Mouse (Mus musculus) testis, adult 2 months (tissue): ENCODE measurements around the gene Ctnna2. TPM values are rescaled to one million over a fixed set of nuclear protein-coding genes. Genes with fewer than 3 reads are reported as not detected.

Experiments used
- H3K27ac ChIP-seq: fragments of 200-500 bp; 2 replicates; pipeline ENCODE4 v1.5.1; 2012; ENCODE audit warnings: low read depth, low read length; ENCODE audit not compliant: control insufficient read depth, insufficient read depth
- H3K27me3 ChIP-seq: fragments of 200-500 bp; 2 replicates; pipeline ENCODE4 v1.6.1; 2012; ENCODE audit warnings: mild to moderate bottlenecking, low read length, moderate library complexity; ENCODE audit not compliant: control insufficient read depth, insufficient read depth
- H3K36me3 ChIP-seq: fragments of 200-500 bp; 2 replicates; pipeline ENCODE4 v1.6.1; 2012; ENCODE audit warnings: mild to moderate bottlenecking, low read length; ENCODE audit not compliant: control insufficient read depth, insufficient read depth
- H3K4me1 ChIP-seq: fragments of 200-500 bp; 2 replicates; pipeline ENCODE4 v1.6.1; 2012; ENCODE audit warnings: low read length; ENCODE audit not compliant: control insufficient read depth, insufficient read depth
- H3K4me3 ChIP-seq: fragments of 200-500 bp; 2 replicates; pipeline ENCODE4 v1.5.1; 2012; ENCODE audit warnings: low read depth, mild to moderate bottlenecking, low read length, moderate library complexity, mixed read lengths; ENCODE audit not compliant: control insufficient read depth
- CTCF ChIP-seq: fragments of 200-500 bp; IDR thresholded peaks from 2 replicates; pipeline ENCODE4 v1.5.1; 2012; ENCODE audit warnings: low read depth, mild to moderate bottlenecking, inconsistent platforms, low read length, moderate library complexity; ENCODE audit not compliant: control insufficient read depth, insufficient read depth, insufficient replicate concordance
- POLR2A ChIP-seq: fragments of 200-500 bp; IDR thresholded peaks from 2 replicates; pipeline ENCODE4 v1.6.1; 2012; ENCODE audit warnings: low read depth, mild to moderate bottlenecking, inconsistent platforms, low read length, moderate library complexity; ENCODE audit not compliant: control insufficient read depth
- polyA plus RNA-seq: library from polyadenylated mRNA; depleted of rRNA; stranded (reverse); fragments of >200 nt; gene quantifications from 2 replicates; pipeline ENCODE4 v1.2.3, GENCODE M21; 2012

Ctnna2 gene
- polyA plus RNA-seq, 1 experiment: 7.2 TPM

DNA sequence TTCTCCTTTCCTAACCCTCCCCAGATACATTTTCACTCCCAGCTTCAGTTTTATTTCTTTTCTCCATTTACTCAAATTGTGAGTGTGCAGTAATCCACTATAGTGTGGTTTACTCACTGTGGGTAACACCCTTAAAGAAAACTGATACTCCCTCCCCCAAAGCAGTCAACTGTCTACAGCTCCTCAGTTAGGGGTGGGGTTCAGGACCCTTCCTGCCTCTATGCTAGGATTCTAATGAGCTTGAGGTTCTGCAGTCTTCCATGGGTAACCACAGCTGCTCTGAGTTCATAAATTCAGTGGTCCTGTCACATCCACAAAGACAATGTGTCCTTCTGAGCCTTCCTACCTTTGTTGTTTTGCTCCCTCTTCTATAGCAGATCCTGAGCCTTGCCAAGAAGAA lies 954.4 kb downstream of the Ctnna2 start:
- no peaks in the 10 kb centered on the region for H3K4me1 ChIP-seq
- H3K27me3 ChIP-seq: no peaks in the 10 kb centered on the region
- H3K36me3 ChIP-seq: no peaks in the 10 kb centered on the region
- TF ChIP-seq POLR2A (no peak), CTCF (no peak)
- no peak overlapping the region for H3K27ac ChIP-seq
- no peak overlapping the region for H3K4me3 ChIP-seq

- no peak overlapping the region for H3K4me3 ChIP-seq
Measured at GRCm38 (mm10) chr6:77013194-77013593, 966.3 kb downstream of the Ctnna2 start.

DNA sequence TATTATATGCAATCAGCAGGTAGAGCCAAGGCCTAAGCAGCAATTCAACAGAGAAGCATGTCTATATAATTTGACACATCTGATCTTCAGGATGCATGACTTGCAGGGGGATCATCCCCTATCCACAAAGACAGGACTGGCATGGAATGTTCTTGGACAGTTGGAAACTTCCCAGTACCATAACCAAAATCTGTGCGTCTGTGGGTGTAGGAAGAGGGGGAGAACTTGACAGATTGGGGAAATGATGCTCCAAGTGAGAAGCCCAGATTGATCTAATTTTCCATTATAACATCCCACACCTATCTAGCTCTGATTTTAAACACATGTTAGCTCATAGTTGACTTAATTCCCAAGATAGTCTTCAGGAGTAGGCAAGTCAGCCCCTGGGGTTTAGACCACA lies 968.5 kb downstream of the Ctnna2 start:
- no peak overlapping the region for H3K4me3 ChIP-seq
- no peak overlapping the region for H3K27ac ChIP-seq
- H3K27me3 ChIP-seq: no peaks in the 10 kb centered on the region
- TF ChIP-seq CTCF (no peak), POLR2A (no peak)
- H3K4me1 ChIP-seq: no peaks in the 10 kb centered on the region
- no peaks in the 10 kb centered on the region for H3K36me3 ChIP-seq

More at GRCm38 (mm10) chr6:77013194-77013593, 966.3 kb downstream of the Ctnna2 start:
- Histone ChIP-seq H3K27ac (no peak overlapping the region), H3K36me3 (no peaks in the 10 kb centered on the region), H3K27me3 (no peaks in the 10 kb centered on the region), H3K4me1 (no peaks in the 10 kb centered on the region)
- TF ChIP-seq POLR2A: no peak
- TF ChIP-seq CTCF: no peak

DNA sequence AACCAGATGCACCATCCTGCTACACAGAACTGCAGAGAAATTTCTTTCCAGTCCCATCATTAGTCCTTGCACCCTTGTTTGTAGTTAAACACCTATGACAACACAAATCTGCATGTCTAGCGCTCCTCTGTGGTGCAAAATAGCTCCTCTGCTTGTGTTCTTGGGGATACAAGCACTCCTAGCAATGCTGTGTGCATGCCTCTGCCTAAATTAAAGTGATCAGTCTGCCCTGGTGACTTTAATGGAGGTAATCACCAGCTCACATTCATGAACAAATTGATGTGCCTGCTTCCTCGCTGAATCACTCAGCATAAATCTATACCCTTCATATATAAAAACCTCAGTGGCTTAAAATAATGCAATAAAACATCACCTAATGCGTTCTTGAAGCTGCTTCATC lies 987.4 kb downstream of the Ctnna2 start:
- Histone ChIP-seq H3K27ac (no peak overlapping the region), H3K27me3 (no peaks in the 10 kb centered on the region), H3K4me3 (no peak overlapping the region), H3K4me1 (no peaks in the 10 kb centered on the region), H3K36me3 (no peaks in the 10 kb centered on the region)
- no peak for TF ChIP-seq CTCF
- TF ChIP-seq POLR2A: no peak

GRCm38 (mm10) chr6:76984773-76985172 lies 994.7 kb downstream of the Ctnna2 start:
- Histone ChIP-seq H3K27me3 (no peaks in the 10 kb centered on the region), H3K27ac (no peak overlapping the region), H3K4me1 (no peaks in the 10 kb centered on the region), H3K36me3 (no peaks in the 10 kb centered on the region), H3K4me3 (no peak overlapping the region)
- TF ChIP-seq CTCF: no peak
- no peak for TF ChIP-seq POLR2A

DNA sequence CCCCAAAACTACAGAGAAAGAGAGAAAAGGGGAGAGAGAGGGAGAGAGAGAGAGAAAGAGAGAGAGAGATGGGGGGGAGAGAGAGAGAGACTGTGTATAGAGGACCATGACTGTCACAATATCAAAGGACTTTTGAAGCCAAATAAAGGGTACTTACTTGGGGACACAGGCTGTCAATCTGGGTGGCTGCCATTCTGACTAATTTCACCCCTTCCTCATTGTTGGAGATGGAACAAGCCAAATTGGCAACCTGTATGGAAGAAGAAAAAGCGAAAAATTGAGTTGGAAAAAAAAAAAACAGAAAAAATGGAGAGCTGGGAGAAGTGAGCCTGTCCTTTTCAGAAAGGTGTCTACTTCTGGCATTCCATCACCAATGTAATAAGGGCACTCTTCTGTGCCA lies 997.8 kb downstream of the Ctnna2 start:
- no peak overlapping the region for H3K27ac ChIP-seq
- no peaks in the 10 kb centered on the region for H3K27me3 ChIP-seq
- H3K36me3 ChIP-seq: no peaks in the 10 kb centered on the region
- H3K4me3 ChIP-seq: no peak overlapping the region
- H3K4me1 ChIP-seq: no peaks in the 10 kb centered on the region
- no peak for TF ChIP-seq CTCF
- no peak for TF ChIP-seq POLR2A

- no peaks in the 10 kb centered on the region for H3K27me3 ChIP-seq
- no peak overlapping the region for H3K4me3 ChIP-seq
- no peaks in the 10 kb centered on the region for H3K36me3 ChIP-seq
- no peak overlapping the region for H3K27ac ChIP-seq
- TF ChIP-seq POLR2A (no peak), CTCF (no peak)
- H3K4me1 ChIP-seq: no peaks in the 10 kb centered on the region
Measured at GRCm38 (mm10) chr6:76979247-76979850, 1000.1 kb downstream of the Ctnna2 start.

DNA sequence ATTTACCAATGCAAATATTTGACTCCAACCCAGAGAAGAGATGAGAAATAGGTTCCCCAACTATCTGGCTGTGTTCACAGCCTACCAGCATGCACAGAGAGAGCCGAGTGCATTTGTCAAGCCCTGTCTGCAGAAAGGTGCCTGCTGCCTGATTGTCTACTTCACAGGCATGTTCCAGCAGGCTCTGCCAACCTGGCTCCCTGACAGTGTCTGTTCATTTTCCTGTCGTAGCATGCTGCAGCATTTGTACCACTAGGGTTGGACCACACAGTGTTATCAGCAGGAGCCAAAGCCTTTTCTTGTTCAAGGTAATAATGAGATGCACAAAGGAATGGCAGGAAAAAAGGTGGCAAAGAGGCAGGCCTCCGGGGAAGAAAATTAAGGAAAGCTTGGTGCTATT lies 1001.7 kb downstream of the Ctnna2 start:
- Histone ChIP-seq H3K36me3 (no peaks in the 10 kb centered on the region), H3K27ac (no peak overlapping the region), H3K4me1 (no peaks in the 10 kb centered on the region), H3K27me3 (no peaks in the 10 kb centered on the region), H3K4me3 (no peak overlapping the region)
- no peak for TF ChIP-seq CTCF
- TF ChIP-seq POLR2A: no peak
